Mouse (Mus musculus) kidney, postnatal 36 days (tissue): ENCODE measurements around the gene Rbm45.
A peak's percentile ranks its signal among the peaks of the same experiment; 100 is the strongest.

Source experiments
- DNase-seq, 2 experiments: peaks; one replicate each; pipeline ENCODE4 v3.0.0; 2021 to 2022; ENCODE audit warnings: mixed read lengths in 2 of 2

Gene Rbm45

DNA sequence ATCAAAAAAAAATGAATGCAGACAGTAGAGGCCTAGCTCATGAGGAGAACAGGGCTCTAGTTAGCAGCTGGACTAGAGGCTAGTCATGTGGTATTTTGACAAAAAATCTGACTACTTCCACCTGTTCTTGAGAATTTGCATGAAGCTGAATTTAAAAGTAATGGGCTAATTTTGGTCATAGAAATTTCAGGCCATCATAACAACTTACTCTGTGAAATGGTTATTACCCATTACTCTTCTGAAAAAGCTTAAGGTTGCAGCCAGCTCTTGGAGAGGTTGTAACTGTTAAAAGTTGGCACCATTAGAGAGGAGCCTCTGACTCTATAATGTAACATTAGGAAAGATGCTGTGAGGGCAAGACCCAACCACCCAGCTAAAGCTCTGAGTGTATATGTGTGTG is 16.7 kb downstream of the Rbm45 start:
- no peak for DNase-seq

GRCm38 (mm10) chr2:76400178-76400577 is 30.4 kb downstream of the Rbm45 start:
- DNase-seq = no peak

DNA sequence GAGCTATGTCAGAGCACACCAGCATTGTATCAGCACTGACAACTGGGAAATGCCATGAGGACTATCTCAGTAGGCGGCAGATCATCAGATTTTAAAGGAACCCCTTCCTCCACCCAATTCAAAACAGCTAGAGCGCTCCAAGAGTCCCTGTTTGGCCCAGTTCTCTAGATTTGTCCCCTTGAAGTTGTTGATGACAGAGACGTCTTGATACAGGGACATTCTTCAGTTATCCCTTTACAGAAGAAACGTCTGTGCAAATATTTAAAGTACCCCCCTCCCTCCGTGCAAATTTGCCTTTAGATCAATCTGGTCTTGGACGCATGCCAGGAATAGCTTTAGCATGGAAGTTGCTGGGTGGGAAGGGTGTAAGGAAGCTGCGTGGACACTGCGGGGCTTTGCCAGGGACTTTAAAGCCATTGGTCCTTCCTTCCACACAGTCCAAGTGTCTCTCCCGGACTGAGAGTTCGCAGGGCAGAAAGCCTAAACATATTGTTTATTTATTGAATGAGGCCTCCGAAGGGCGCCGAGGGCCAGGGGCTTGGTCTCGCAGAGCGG is 35.9 kb downstream of the Rbm45 start:
- DNase-seq = no peak

GRCm38 (mm10) chr2:76406151-76406936 is 36.6 kb downstream of the Rbm45 start, which contains the start of gene Osbpl6:
TSS of gene Osbpl6 (plus strand) at chr2:76406508.
- DNase-seq = peak; percentile 72 to 87

DNA sequence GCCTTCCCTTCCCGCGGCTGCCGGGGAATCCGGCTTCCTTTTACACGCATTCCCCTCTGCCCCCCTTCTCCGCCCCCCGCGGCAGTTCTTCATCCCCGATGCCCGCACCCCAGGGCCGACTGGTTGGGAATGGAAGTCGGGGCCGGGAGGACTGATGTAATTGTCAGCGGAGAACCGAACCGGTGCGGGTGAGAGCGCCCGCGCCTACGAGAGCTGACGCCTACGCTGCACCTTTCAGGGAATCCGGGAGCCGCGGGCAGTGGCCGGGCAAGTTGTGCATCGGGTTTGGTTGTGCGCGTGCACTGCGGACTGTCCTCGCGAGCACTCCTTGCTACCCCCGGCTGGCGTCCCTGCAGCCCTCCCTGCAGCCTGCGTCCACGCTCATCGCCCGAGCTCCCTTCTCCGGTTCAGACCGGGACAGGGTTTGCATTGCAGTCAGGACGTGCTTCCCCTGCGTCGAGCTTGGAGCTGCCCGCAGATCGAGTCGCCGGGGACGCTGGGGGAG is 37.2 kb downstream of the Rbm45 start:
- peak; percentile 61 to 73 for DNase-seq

DNA sequence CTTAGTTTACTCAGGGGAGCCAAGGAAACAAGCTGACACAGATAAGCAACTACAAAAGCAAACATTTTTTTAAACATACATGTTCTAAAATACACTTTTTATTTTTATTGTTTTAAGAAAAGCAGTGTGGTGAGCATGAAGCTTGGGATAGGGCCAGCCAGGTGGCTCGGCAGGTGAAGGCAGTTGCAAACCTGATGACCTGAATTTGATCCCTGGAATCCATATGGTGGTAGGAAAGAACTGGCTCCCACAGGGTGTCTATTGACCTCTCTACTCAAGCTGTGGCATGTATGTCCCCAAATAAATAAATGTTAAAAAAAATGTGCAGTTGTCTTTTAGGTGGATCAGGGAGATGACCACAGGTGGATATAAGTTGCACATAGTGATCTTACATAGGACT is 39.7 kb downstream of the Rbm45 start:
- no peak for DNase-seq

DNA sequence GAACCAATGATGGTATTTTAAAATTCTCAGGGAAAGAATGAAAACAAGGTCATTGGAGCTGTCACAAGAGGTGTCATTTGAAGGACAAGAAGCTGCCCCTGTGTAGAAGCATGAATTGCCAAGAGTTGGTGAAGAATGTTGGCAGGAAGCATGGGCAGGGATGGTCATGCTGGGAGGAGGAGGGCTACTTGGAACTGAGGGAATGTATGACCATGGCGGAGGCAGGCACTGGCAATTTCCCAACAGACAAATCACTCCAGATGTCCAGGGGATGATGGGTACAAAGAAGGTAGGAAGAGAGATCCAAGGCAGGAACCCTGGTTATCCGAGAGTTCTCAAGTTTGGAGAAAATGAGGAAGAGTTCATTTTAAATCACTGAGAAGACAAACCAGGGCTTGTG is 40.2 kb downstream of the Rbm45 start:
- DNase-seq = no peak

DNA sequence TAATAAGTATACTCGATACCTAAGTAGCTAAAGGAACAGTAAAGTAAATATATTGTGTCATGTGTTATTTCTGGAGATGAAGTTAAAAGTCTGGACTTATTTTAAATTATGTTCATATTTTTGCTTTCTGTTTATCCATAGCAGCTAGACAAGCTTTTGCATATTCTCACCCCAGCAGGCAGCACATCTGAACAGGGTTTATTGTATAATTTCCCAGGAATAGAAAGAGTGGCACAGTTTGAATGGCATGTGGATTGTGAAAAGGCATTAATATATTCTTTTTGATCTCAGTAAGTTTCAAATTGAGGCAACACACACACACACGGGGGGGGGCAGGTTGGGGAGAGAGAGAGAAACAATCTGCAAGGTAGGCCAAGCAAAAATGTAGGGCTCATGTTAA is 43.1 kb downstream of the Rbm45 start:
- no peak for DNase-seq

GRCm38 (mm10) chr2:76417446-76418141 is 47.8 kb downstream of the Rbm45 start:
- DNase-seq = peak; percentile 49 to 71

DNA sequence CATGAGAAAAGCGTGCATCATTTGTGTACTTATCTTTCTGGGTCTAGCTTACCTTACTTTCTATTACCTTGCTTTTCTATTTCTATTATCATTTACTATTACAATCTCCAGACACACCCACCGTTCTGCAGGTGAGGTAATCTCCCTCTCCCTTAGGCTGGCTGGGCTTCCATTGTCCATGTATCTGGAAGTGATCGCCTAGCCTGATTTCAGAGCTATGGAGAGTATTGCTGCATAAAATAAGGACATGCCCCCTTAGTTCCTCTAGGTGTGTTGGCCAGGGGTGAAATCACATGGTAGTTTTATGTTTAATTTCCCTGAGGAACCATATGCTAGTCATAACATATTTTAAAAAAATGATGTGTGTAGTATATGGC is 48.3 kb downstream of the Rbm45 start:
- no peak for DNase-seq

DNA sequence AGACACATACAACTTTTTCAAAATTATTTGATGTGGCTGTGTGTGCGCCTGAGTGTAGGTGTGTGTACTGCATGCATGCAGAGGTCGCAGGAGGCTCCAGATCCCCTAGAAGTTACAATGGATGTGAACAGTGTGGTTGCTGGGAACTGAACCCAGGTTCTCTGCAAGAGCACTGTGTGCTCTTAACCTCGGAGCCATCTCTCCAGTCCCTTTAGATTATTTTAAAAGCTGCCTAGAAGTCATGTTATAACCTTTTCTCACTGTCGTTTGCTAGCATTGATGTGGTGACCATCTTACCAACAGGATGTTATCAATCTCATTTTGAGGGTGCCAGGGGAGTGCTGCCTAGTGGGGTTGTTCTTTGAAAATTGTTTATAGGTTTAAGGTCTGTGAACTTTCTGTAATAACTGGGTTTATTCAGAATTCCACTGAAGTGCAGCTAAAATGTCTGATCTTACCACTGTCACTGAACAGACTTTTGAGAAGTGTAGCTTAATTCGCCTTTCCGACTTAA is 51.7 kb downstream of the Rbm45 start:
- DNase-seq = no peak

- DNase-seq = no peak
Measured at GRCm38 (mm10) chr2:76426816-76427215, 57.0 kb downstream of the Rbm45 start.

DNA sequence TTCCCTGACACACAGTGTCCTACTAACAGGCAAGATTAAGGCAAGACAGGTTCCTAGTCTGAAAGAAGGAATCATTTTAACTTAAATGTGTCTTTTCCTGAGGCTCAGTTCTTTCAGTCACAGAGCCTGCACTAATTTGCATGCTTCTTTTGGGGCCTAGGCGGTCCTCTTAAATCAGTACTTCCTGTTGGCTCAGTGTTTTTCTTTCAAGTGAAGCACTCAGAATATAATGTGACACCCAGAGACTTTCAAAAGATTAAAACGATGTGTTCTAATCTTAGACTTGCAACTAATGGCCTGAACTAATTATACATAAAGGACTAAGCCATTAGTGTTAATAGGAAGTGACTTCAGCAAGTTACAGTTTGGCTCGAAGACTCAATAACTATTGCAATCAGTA is 59.5 kb downstream of the Rbm45 start:
- DNase-seq = no peak

- no peak for DNase-seq
Measured at GRCm38 (mm10) chr2:76429855-76430254, 60.1 kb downstream of the Rbm45 start.

GRCm38 (mm10) chr2:76430539-76430938 is 60.8 kb downstream of the Rbm45 start:
- no peak for DNase-seq
